30 mouse cellular contexts compared by ENCODE assay signal in genomic region chr1:181476141-181476540, GRCm38 (mm10). TPM values are rescaled to one million over a fixed set of nuclear protein-coding genes. Genes with fewer than 3 reads are reported as not detected.
DNase-seq lines count a peak whose midpoint lies in the region; ATAC-seq and TF ChIP-seq lines count a peak whose summit lies in the region.
"Had no signal": no experiment of that assay in that cellular context is flagged by ENCODE, and none has a peak within 500 bp of the region (broad histone marks: within the 10 kb centered on the region; RNA-seq: fewer than 3 reads in every experiment).

No protein-coding gene starts in this region.

- 76% methylated on average over 8 of the region's 8 CpGs for WGBS in kidney, embryonic 15.5 days
- 21% methylated on average over 8 of the region's 8 CpGs for WGBS in liver, adult 2 months
- WGBS in liver, postnatal 0 days (ENCODE audit: insufficient replicate concordance) = 64% methylated on average over 8 of the region's 8 CpGs

- H3K4me2 ChIP-seq in kidney, embryonic 15.5 days = no peak overlapping the region
- H3K4me2 ChIP-seq in liver, postnatal 0 days (ENCODE audit: low read depth, low read length) = no peak overlapping the region
- H3K4me2 ChIP-seq: embryonic facial prominence, embryonic 13.5 days; forebrain, embryonic 12.5 days; hindbrain, embryonic 12.5 days; liver, embryonic 11.5 days; neural tube, embryonic 15.5 days had no signal

- H3K27ac ChIP-seq in kidney, embryonic 15.5 days = no peak overlapping the region
- H3K27ac ChIP-seq in liver, adult 2 months (replicated peaks; ENCODE audit: insufficient read depth, low read depth, low read length) = no peak overlapping the region
- no peak overlapping the region for H3K27ac ChIP-seq in liver, postnatal 0 days (ENCODE audit: low read depth)
- H3K27ac ChIP-seq: embryonic facial prominence, embryonic 13.5 days; forebrain, embryonic 12.5 days; hindbrain, embryonic 12.5 days; midbrain, embryonic 10.5 days; neural tube, embryonic 15.5 days had no signal

- H3K4me1 ChIP-seq in kidney, embryonic 15.5 days = no peaks in the 10 kb centered on the region
- peaks cover 5% of the 10 kb centered on the region for H3K4me1 ChIP-seq in liver, adult 2 months (ENCODE audit: control insufficient read depth, insufficient read depth, low read length)
- H3K4me1 ChIP-seq in liver, postnatal 0 days (ENCODE audit: insufficient read depth) = no peaks in the 10 kb centered on the region
- H3K4me1 ChIP-seq: embryonic facial prominence, embryonic 13.5 days; forebrain, embryonic 12.5 days; neural tube, embryonic 15.5 days had no signal

- TF ChIP-seq EP300 in liver, postnatal 0 days (IDR thresholded peaks at IDR 0.05; ENCODE audit: low read depth) = no peak

- DNase-seq in heart, adult 18-20 months = peak; percentile 9 to 23
- no peak for DNase-seq in heart, adult 9 months (ENCODE audit: low spot score in 2 of 2)
- DNase-seq in kidney, adult 11 months = peak; percentile 14
- DNase-seq in liver, adult 2 months (ENCODE audit: extremely low read depth, low read depth, low spot score) = peak; percentile 93
- no peak for DNase-seq in liver, postnatal 0 days
- no peak for DNase-seq in right cerebral cortex, postnatal 4 days
- DNase-seq: adrenal gland, adult 2 months; B cell, adult 2 months; cerebellum, adult 2 months; cerebellum, postnatal 36 days; embryo, embryonic 11 days; lung, adult 18-20 months; lung, postnatal 10 days; right cerebral cortex, adult 18-20 months; thymus, adult 18-20 months; thymus, postnatal 36 days had no signal

- H3K79me2 ChIP-seq in liver, adult 2 months (ENCODE audit: control insufficient read depth, insufficient read depth, low read length) = no peaks in the 10 kb centered on the region

- ATAC-seq in kidney, embryonic 15.5 days (replicated peaks; ENCODE audit: low FRiP score) = no peak
- ATAC-seq in liver, postnatal 0 days = no peak
- ATAC-seq: Patski had no signal

- H3K9me3 ChIP-seq in kidney, embryonic 15.5 days (replicated peaks) = 0 out of 2 replicates have a peak, but pooled peaks cover 7% of the 10 kb centered on the region
- no peaks in the 10 kb centered on the region for H3K9me3 ChIP-seq in liver, postnatal 0 days (ENCODE audit: low read length)
- H3K9me3 ChIP-seq: G1E had no signal

- H3K36me3 ChIP-seq in kidney, embryonic 15.5 days = no peaks in the 10 kb centered on the region
- no peaks in the 10 kb centered on the region for H3K36me3 ChIP-seq in liver, adult 2 months (ENCODE audit: control insufficient read depth, insufficient read depth, low read length)
- no peaks in the 10 kb centered on the region for H3K36me3 ChIP-seq in liver, postnatal 0 days (replicated peaks; ENCODE audit: insufficient read depth, low read length)
- H3K36me3 ChIP-seq: embryonic facial prominence, embryonic 13.5 days; forebrain, embryonic 12.5 days; G1E; hindbrain, embryonic 12.5 days; midbrain, embryonic 10.5 days; neural tube, embryonic 15.5 days had no signal

- H3K27me3 ChIP-seq in kidney, embryonic 15.5 days = no peaks in the 10 kb centered on the region
- no peaks in the 10 kb centered on the region for H3K27me3 ChIP-seq in liver, adult 2 months (ENCODE audit: control insufficient read depth, insufficient read depth, low read length)
- no peaks in the 10 kb centered on the region for H3K27me3 ChIP-seq in liver, postnatal 0 days (ENCODE audit: insufficient read depth, low read length)
- H3K27me3 ChIP-seq: CH12.LX; embryonic facial prominence, embryonic 13.5 days; forebrain, embryonic 12.5 days; hindbrain, embryonic 12.5 days; neural tube, embryonic 15.5 days; Patski had no signal

- TF ChIP-seq POLR2A in liver, adult 2 months (IDR thresholded peaks at IDR 0.05; ENCODE audit: extremely low read depth, insufficient read depth, low read length) = no peak

- H3K9ac ChIP-seq in kidney, embryonic 15.5 days = no peak overlapping the region
- H3K9ac ChIP-seq in liver, adult 2 months (ENCODE audit: low read depth, low read length) = no peak overlapping the region
- no peak overlapping the region for H3K9ac ChIP-seq in liver, postnatal 0 days (replicated peaks)
- H3K9ac ChIP-seq: embryonic facial prominence, embryonic 13.5 days; forebrain, embryonic 12.5 days; hindbrain, embryonic 12.5 days; neural tube, embryonic 15.5 days had no signal

- H3K4me3 ChIP-seq in kidney, embryonic 15.5 days (replicated peaks) = no peak overlapping the region
- H3K4me3 ChIP-seq in liver, adult 2 months (ENCODE audit: insufficient read depth, low read depth, low read length) = no peak overlapping the region
- H3K4me3 ChIP-seq in liver, postnatal 0 days (ENCODE audit: low read depth, low read length) = no peak overlapping the region
- H3K4me3 ChIP-seq: embryonic facial prominence, embryonic 13.5 days; erythroblast, embryonic 14.5 days; forebrain, embryonic 12.5 days; hindbrain, embryonic 12.5 days; midbrain, embryonic 10.5 days; neural tube, embryonic 15.5 days had no signal

- TF ChIP-seq CTCF in liver, adult 2 months (IDR thresholded peaks at IDR 0.05; ENCODE audit: low read depth, low read length) = no peak
- no peak for TF ChIP-seq CTCF in liver, postnatal 0 days (IDR thresholded peaks at IDR 0.05; ENCODE audit: low read depth)

RNA-seq across cellular contexts. Expression of gene Ccdc121, which starts 35.1 kb away (rescaled TPM):
- total RNA-seq in heart, adult 18-20 months (2021) = not detected
- 0.08 and 0.32 TPM in 2 replicates for polyA plus RNA-seq in kidney, embryonic 15.5 days (2015; fragmentation: Nextera tagmentation; extraction: Ambion mirVana)
- not detected in 2 replicates for total RNA-seq in liver, adult 2 months (2014; rRNA removed)
- polyA plus RNA-seq in liver, adult 2 months (2012; rRNA removed) = not detected in 2 replicates
- not detected in 2 replicates for polyA plus RNA-seq in liver, postnatal 0 days (2015; fragmentation: Nextera tagmentation; extraction: Ambion mirVana)
- total RNA-seq: adrenal gland, adult 2 months; CH12.LX; gastrocnemius, postnatal 4 days had no signal
- polyA plus RNA-seq: adrenal gland, adult 2 months; embryonic facial prominence, embryonic 13.5 days; erythroblast, embryonic 14.5 days; forebrain, embryonic 12.5 days; G1E; hindbrain, embryonic 12.5 days; intestine, embryonic 14.5 days; liver, embryonic 11.5 days; neural tube, embryonic 15.5 days; Patski; small intestine, adult 2 months had no signal

Comparison
In these comparisons a context has a peak if more than half of its experiments do, and no peak if none do; other contexts are left out.
1. DNase-seq: peak in heart, adult 18-20 months (2 of 2), kidney, adult 11 months (single experiment) and liver, adult 2 months (single experiment); none in heart, adult 9 months (0 of 2), liver, postnatal 0 days (single experiment) and right cerebral cortex, postnatal 4 days (single experiment).